Mouse (Mus musculus) ovary, adult 18-20 months (tissue): ENCODE measurements at regions not wholly inside any gene's neighbourhood (a gene's known extent, or its start where the extent isn't known, plus 50 kb on each side); places are given as distances from the start of the nearest gene placed in this dataset.

Source experiments
- DNase-seq: peaks from one replicate; pipeline ENCODE4 v3.0.0; 2022; ENCODE audit warnings: low spot score, mixed read lengths

- DNase-seq, result no peak
Measured at GRCm38 (mm10) chr13:35079685-35080084, 52.8 kb upstream of the Eci2 start.

GRCm38 (mm10) chr13:35085386-35085785 is 58.5 kb upstream of the Eci2 start:
- DNase-seq, result no peak

- peak; percentile 78 for DNase-seq
Measured at GRCm38 (mm10) chr13:35087246-35088040, 60.5 kb upstream of the Eci2 start.

- DNase-seq, result no peak
Measured at GRCm38 (mm10) chr13:35091155-35091554, 64.3 kb upstream of the Eci2 start.

GRCm38 (mm10) chr13:35119782-35120181 is 92.9 kb upstream of the Eci2 start:
- DNase-seq, result no peak

- DNase-seq, result no peak
Measured at GRCm38 (mm10) chr13:35129475-35129874, 102.6 kb upstream of the Eci2 start.

- DNase-seq, result no peak
Measured at GRCm38 (mm10) chr13:35131272-35132185, 104.6 kb upstream of the Eci2 start.

GRCm38 (mm10) chr13:35151629-35152028 is 124.7 kb upstream of the Eci2 start:
- no peak for DNase-seq

GRCm38 (mm10) chr13:35159456-35159855 is 132.6 kb upstream of the Eci2 start:
- DNase-seq, result no peak

GRCm38 (mm10) chr13:35160767-35161166 is 133.9 kb upstream of the Eci2 start:
- DNase-seq, result no peak

- no peak for DNase-seq
Measured at GRCm38 (mm10) chr13:35166080-35166479, 139.2 kb upstream of the Eci2 start.

GRCm38 (mm10) chr13:35166831-35167541 is 140.1 kb upstream of the Eci2 start:
- DNase-seq, result no peak

- peak; percentile 64 for DNase-seq
Measured at GRCm38 (mm10) chr13:35171562-35172254, 144.8 kb upstream of the Eci2 start.

GRCm38 (mm10) chr13:35173522-35173921 is 146.6 kb upstream of the Eci2 start:
- no peak for DNase-seq

- no peak for DNase-seq
Measured at GRCm38 (mm10) chr13:35175587-35175986, 148.7 kb upstream of the Eci2 start.

- DNase-seq, result no peak
Measured at GRCm38 (mm10) chr13:35177305-35177704, 150.4 kb upstream of the Eci2 start.

GRCm38 (mm10) chr13:35189028-35189711 is 162.3 kb upstream of the Eci2 start:
- DNase-seq, result no peak

GRCm38 (mm10) chr13:35202069-35202468 is 175.2 kb upstream of the Eci2 start:
- DNase-seq, result no peak

GRCm38 (mm10) chr13:35208319-35208718 is 181.4 kb upstream of the Eci2 start:
- DNase-seq, result no peak

- no peak for DNase-seq
Measured at GRCm38 (mm10) chr13:35209551-35209950, 182.7 kb upstream of the Eci2 start.

- no peak for DNase-seq
Measured at GRCm38 (mm10) chr13:35211834-35212233, 184.9 kb upstream of the Eci2 start.
